Mouse (Mus musculus) lung, postnatal 0 days (tissue): Measurements from ENCODE around the gene Hoxc11. TPM values are rescaled to one million over a fixed set of nuclear protein-coding genes. Genes with fewer than 3 reads are reported as not detected.

ENCODE experiments used
- ATAC-seq: fragments of 200-750 bp; cut with Nextera tagmentation; 2 replicates; pipeline ENCODE4 v1.8.0; 2017; ENCODE audit warnings: moderate library complexity
- DNase-seq: peaks from one replicate; pipeline ENCODE4 v3.0.0-alpha.2; 2016; ENCODE audit warnings: low spot score
- H3K27ac ChIP-seq: fragments of 300-500 bp; sonication (generic); 2 replicates; pipeline ENCODE4 v1.5.1; 2014; ENCODE audit warnings: antibody characterized with exemption, mild to moderate bottlenecking, low read length, mixed read lengths
- H3K27me3 ChIP-seq: fragments of 300-500 bp; sonication (generic); replicated peaks from 2 replicates; pipeline ENCODE4 v1.6.1; 2014; ENCODE audit warnings: low read length, mixed read lengths; ENCODE audit not compliant: insufficient read depth
- H3K36me3 ChIP-seq: fragments of 300-500 bp; sonication (generic); 2 replicates; pipeline ENCODE4 v1.6.1; 2014; ENCODE audit warnings: low read length, mixed read lengths; ENCODE audit not compliant: insufficient read depth
- H3K4me1 ChIP-seq: fragments of 300-500 bp; sonication (generic); 2 replicates; pipeline ENCODE4 v1.6.1; 2014; ENCODE audit warnings: antibody characterized with exemption, low read depth, low read length, mixed read lengths; ENCODE audit not compliant: insufficient read depth
- H3K4me2 ChIP-seq: fragments of 300-500 bp; sonication (generic); replicated peaks from 2 replicates; pipeline ENCODE4 v1.6.1; 2014; ENCODE audit warnings: low read depth, mild to moderate bottlenecking, low read length, moderate library complexity, mixed read lengths
- H3K4me3 ChIP-seq: fragments of 300-500 bp; sonication (generic); 2 replicates; pipeline ENCODE4 v1.5.1; 2014; ENCODE audit warnings: low read depth, low read length
- H3K9ac ChIP-seq: fragments of 300-500 bp; sonication (generic); replicated peaks from 2 replicates; pipeline ENCODE4 v1.6.1; 2014; ENCODE audit warnings: low read depth, mild to moderate bottlenecking
- H3K9me3 ChIP-seq: fragments of 300-500 bp; sonication (generic); 2 replicates; pipeline ENCODE4 v1.6.1; 2016; ENCODE audit warnings: low read length, mixed read lengths
- CTCF ChIP-seq: IDR thresholded peaks from 2 replicates; pipeline ENCODE4 v1.5.1; 2016; ENCODE audit warnings: antibody characterized with exemption, mild to moderate bottlenecking
- EP300 ChIP-seq: IDR thresholded peaks from 2 replicates; pipeline ENCODE4 v1.6.1; 2016; ENCODE audit warnings: antibody characterized with exemption, mild to moderate bottlenecking, control low read depth
- WGBS: fragments of 180-500 bp; shearing (Covaris S2); extraction: QIAGEN DNeasy Blood & Tissue Kit; methylation state at CpG from one replicate; pipeline ENCODE4 v1.1.7; 2014; 5-methylcytosine and 5-hydroxymethylcytosine counted together
- polyA plus RNA-seq: library from polyadenylated mRNA; unstranded; fragments of >200 nt; fragmentation: Nextera tagmentation; extraction: Ambion mirVana; gene quantifications from 2 replicates; pipeline ENCODE4 v1.2.1, GENCODE M21; 2015

Hoxc11 gene
- polyA plus RNA-seq, 1 experiment from 2014 or later = not detected

GRCm38 (mm10) chr15:102955007-102955382 is 768 bp downstream of the Hoxc11 start:
- no peak overlapping the region for H3K27ac ChIP-seq
- ATAC-seq (no peak), DNase-seq (no peak)
- H3K9me3 ChIP-seq = no peaks in the 10 kb centered on the region
- H3K4me2 ChIP-seq = no peak overlapping the region
- 0 out of 2 replicates have a peak overlapping the region, but pooled peaks have one; percentile 2 for H3K4me3 ChIP-seq
- H3K27me3 ChIP-seq = peaks cover 90% of the 10 kb centered on the region
- no peaks in the 10 kb centered on the region for H3K36me3 ChIP-seq
- no peaks in the 10 kb centered on the region for H3K4me1 ChIP-seq
- 4% methylated on average over 20 of the region's 28 CpGs for WGBS
- TF ChIP-seq EP300 (no peak), CTCF (no peak)
- no peak overlapping the region for H3K9ac ChIP-seq

- Histone ChIP-seq H3K27ac (no peak overlapping the region), H3K4me1 (no peaks in the 10 kb centered on the region), H3K36me3 (no peaks in the 10 kb centered on the region), H3K27me3 (peaks cover 86% of the 10 kb centered on the region), H3K4me2 (no peak overlapping the region), H3K9me3 (no peaks in the 10 kb centered on the region), H3K9ac (no peak overlapping the region), H3K4me3 (no peak overlapping the region)
- ATAC-seq (no peak), DNase-seq (no peak)
- TF ChIP-seq CTCF (no peak), EP300 (no peak)
- WGBS = 2% methylated on average over 37 of the region's 40 CpGs
Measured at GRCm38 (mm10) chr15:102955833-102956640, 1.8 kb downstream of the Hoxc11 start.

GRCm38 (mm10) chr15:102956906-102957305 is 2.7 kb downstream of the Hoxc11 start:
- H3K36me3 ChIP-seq = no peaks in the 10 kb centered on the region
- H3K9me3 ChIP-seq = no peaks in the 10 kb centered on the region
- peaks cover 87% of the 10 kb centered on the region for H3K27me3 ChIP-seq
- no peak overlapping the region for H3K27ac ChIP-seq
- no peaks in the 10 kb centered on the region for H3K4me1 ChIP-seq
- H3K4me2 ChIP-seq = no peak overlapping the region
- no peak overlapping the region for H3K4me3 ChIP-seq
- 2% methylated on average over 12 of the region's 12 CpGs for WGBS
- no peak overlapping the region for H3K9ac ChIP-seq
- no peak for ATAC-seq
- DNase-seq = no peak
- TF ChIP-seq EP300 = no peak
- TF ChIP-seq CTCF = no peak

GRCm38 (mm10) chr15:102959663-102960191 is 5.5 kb downstream of the Hoxc11 start:
- Histone ChIP-seq H3K4me3 (no peak overlapping the region), H3K27me3 (peaks cover 78% of the 10 kb centered on the region), H3K4me2 (no peak overlapping the region), H3K9me3 (no peaks in the 10 kb centered on the region), H3K27ac (no peak overlapping the region), H3K36me3 (no peaks in the 10 kb centered on the region), H3K4me1 (no peaks in the 10 kb centered on the region), H3K9ac (no peak overlapping the region)
- ATAC-seq (no peak), DNase-seq (no peak)
- WGBS = under 1% methylated on average over 13 of the region's 13 CpGs
- TF ChIP-seq EP300 (no peak), CTCF (no peak)

- no peak for DNase-seq
- no peaks in the 10 kb centered on the region for H3K9me3 ChIP-seq
- H3K4me1 ChIP-seq = no peaks in the 10 kb centered on the region
- WGBS = 2% methylated on average over 6 of the region's 6 CpGs
- no peak overlapping the region for H3K27ac ChIP-seq
- H3K9ac ChIP-seq = no peak overlapping the region
- H3K27me3 ChIP-seq = peaks cover 79% of the 10 kb centered on the region
- H3K4me2 ChIP-seq = no peak overlapping the region
- H3K4me3 ChIP-seq = no peak overlapping the region
- ATAC-seq = no peak
- TF ChIP-seq EP300 (no peak), CTCF (no peak)
- no peaks in the 10 kb centered on the region for H3K36me3 ChIP-seq
Measured at GRCm38 (mm10) chr15:102961728-102962127, 7.5 kb downstream of the Hoxc11 start.

GRCm38 (mm10) chr15:102962492-102962891 is 8.3 kb downstream of the Hoxc11 start:
- no peak for DNase-seq
- H3K9ac ChIP-seq = no peak overlapping the region
- no peak overlapping the region for H3K27ac ChIP-seq
- no peak overlapping the region for H3K4me3 ChIP-seq
- H3K36me3 ChIP-seq = no peaks in the 10 kb centered on the region
- H3K27me3 ChIP-seq = peaks cover 79% of the 10 kb centered on the region
- no peaks in the 10 kb centered on the region for H3K9me3 ChIP-seq
- ATAC-seq = no peak
- TF ChIP-seq EP300 = no peak
- TF ChIP-seq CTCF = no peak
- H3K4me2 ChIP-seq = no peak overlapping the region
- no peaks in the 10 kb centered on the region for H3K4me1 ChIP-seq
- 4% methylated on average over 13 of the region's 13 CpGs for WGBS
